ENCODE assay signal across 8 mouse cellular contexts in genomic region chr2:168600750-168601490, GRCm38 (mm10). TPM values are rescaled to one million over a fixed set of nuclear protein-coding genes. Genes with fewer than 3 reads are reported as not detected.
DNase-seq lines count a peak whose midpoint lies in the region; ATAC-seq and TF ChIP-seq lines count a peak whose summit lies in the region.

No protein-coding gene starts in this region.

- no peak for DNase-seq in lung, embryonic 14.5 days
- no peak for DNase-seq in lung, postnatal 25 days (ENCODE audit: low spot score)
- peak; percentile 54 to 55 for DNase-seq in cerebellum, postnatal 14 days
- DNase-seq in left cerebral cortex, adult 8-10 months (ENCODE audit: low spot score in 2 of 2), result peak; percentile 49 to 51
- no peak for DNase-seq in spleen, adult 18-20 months

- H3K4me3 ChIP-seq in lung, embryonic 14.5 days (ENCODE audit: low read depth, low read length), result peak overlapping the region; percentile 44
- H3K4me3 ChIP-seq in neural tube, embryonic 12.5 days, result peak overlapping the region; percentile 43

- peaks cover 17% of the 10 kb centered on the region for H3K4me1 ChIP-seq in lung, embryonic 14.5 days (ENCODE audit: insufficient read depth)
- H3K4me1 ChIP-seq in neural tube, embryonic 12.5 days, result peaks cover 31% of the 10 kb centered on the region

- no peaks in the 10 kb centered on the region for H3K9me3 ChIP-seq in lung, embryonic 14.5 days (ENCODE audit: low read depth, low read length)
- H3K9me3 ChIP-seq in neural tube, embryonic 12.5 days, result no peaks in the 10 kb centered on the region

- ATAC-seq in lung, embryonic 14.5 days (ENCODE audit: insufficient read depth), result no peak
- peak; percentile 18 for ATAC-seq in granulocyte monocyte progenitor cell, adult 5-6 weeks (replicated peaks; ENCODE audit: poor library complexity, severe bottlenecking)
- ATAC-seq in neural tube, embryonic 12.5 days (ENCODE audit: low FRiP score, low read depth), result peak; percentile 51
- no peak for ATAC-seq in monocyte, adult 5-6 weeks (replicated peaks; ENCODE audit: insufficient number of reproducible peaks, low FRiP score, low TSS enrichment, poor library complexity, severe bottlenecking)

- WGBS in lung, embryonic 14.5 days, result 3% methylated on average over 32 of the region's 32 CpGs
- WGBS in neural tube, embryonic 12.5 days, result 1% methylated on average over 32 of the region's 32 CpGs

- H3K27ac ChIP-seq in lung, embryonic 14.5 days (ENCODE audit: low read depth), result no peak overlapping the region
- no peak overlapping the region for H3K27ac ChIP-seq in neural tube, embryonic 12.5 days

- peaks cover 41% of the 10 kb centered on the region for H3K27me3 ChIP-seq in lung, embryonic 14.5 days (ENCODE audit: insufficient read depth, low read length)
- H3K27me3 ChIP-seq in neural tube, embryonic 12.5 days (replicated peaks), result peaks cover 49% of the 10 kb centered on the region

- H3K36me3 ChIP-seq in lung, embryonic 14.5 days (ENCODE audit: insufficient read depth), result no peaks in the 10 kb centered on the region
- H3K36me3 ChIP-seq in neural tube, embryonic 12.5 days, result no peaks in the 10 kb centered on the region

- no peak for TF ChIP-seq CTCF in lung, embryonic 14.5 days (IDR thresholded peaks at IDR 0.05; ENCODE audit: low read depth)

- peak overlapping the region; percentile 85 for H3K4me2 ChIP-seq in lung, embryonic 14.5 days
- peak overlapping the region; percentile 78 for H3K4me2 ChIP-seq in neural tube, embryonic 12.5 days (replicated peaks)

- H3K9ac ChIP-seq in lung, embryonic 14.5 days, result peak overlapping the region; percentile 47
- peak overlapping the region; percentile 55 for H3K9ac ChIP-seq in neural tube, embryonic 12.5 days

RNA-seq across cellular contexts. Expression of gene Nfatc2, which starts 0.5 kb away (rescaled TPM):
- 2.1 and 2.3 TPM in 2 replicates for polyA plus RNA-seq in lung, embryonic 14.5 days (2014; fragmentation: Nextera tagmentation; extraction: Ambion mirVana)
- 1.7 and 2.2 TPM in 2 replicates for total RNA-seq in granulocyte monocyte progenitor cell, adult 5-6 weeks (2014; fragmentation: Nextera tagmentation)
- 0.17 and 0.46 TPM in 2 replicates for total RNA-seq in granulocyte monocyte progenitor cell, adult 5-6 weeks (2017)
- total RNA-seq in left cerebral cortex, adult 8-10 months (2022), result 10 to 100 TPM; 15.2 to 16.8 (median 15.6) TPM
- polyA plus RNA-seq in neural tube, embryonic 12.5 days (2016; fragmentation: Nextera tagmentation; extraction: Ambion mirVana), result 1.5 and 1.7 TPM in 2 replicates
- 3.8 to 13.0 TPM (median 6.1 TPM) in 3 replicates for total RNA-seq in monocyte, adult 5-6 weeks (2017)

Comparison
In these comparisons a context has a peak if more than half of its experiments do, and no peak if none do; other contexts are left out.
1. ATAC-seq: peak in granulocyte monocyte progenitor cell, adult 5-6 weeks (single experiment) and neural tube, embryonic 12.5 days (single experiment); none in lung, embryonic 14.5 days (single experiment) and monocyte, adult 5-6 weeks (single experiment).
2. DNase-seq: peak in cerebellum, postnatal 14 days (2 of 2) and left cerebral cortex, adult 8-10 months (2 of 2); none in lung, embryonic 14.5 days (single experiment), lung, postnatal 25 days (single experiment) and spleen, adult 18-20 months (0 of 2).